Mouse (Mus musculus) kidney, embryonic 15.5 days (tissue): ENCODE measurements around the gene Gm10251. TPM values are rescaled to one million over a fixed set of nuclear protein-coding genes. Genes with fewer than 3 reads are reported as not detected.
A peak's percentile ranks its signal among the peaks of the same experiment; 100 is the strongest.
"Not testable (repeated sequence)": the region's sequence is repeated elsewhere in the genome, so short reads cannot be mapped to it uniquely, and the experiment has no call there.

Experiments used
- ATAC-seq: fragments of 200-750 bp; cut with Nextera tagmentation; replicated peaks from 2 replicates; pipeline ENCODE4 v1.8.0; 2017; ENCODE audit warnings: moderate TSS enrichment; ENCODE audit not compliant: low FRiP score
- H3K27ac ChIP-seq: fragments of 300-500 bp; sonication (generic); 2 replicates; pipeline ENCODE4 v1.5.1; 2015; ENCODE audit warnings: mild to moderate bottlenecking, inconsistent platforms
- H3K27me3 ChIP-seq: fragments of 300-500 bp; sonication (generic); 2 replicates; pipeline ENCODE4 v1.6.1; 2015; ENCODE audit warnings: inconsistent platforms
- H3K36me3 ChIP-seq: fragments of 300-500 bp; sonication (generic); 2 replicates; pipeline ENCODE4 v1.6.1; 2015; ENCODE audit warnings: inconsistent platforms
- H3K4me1 ChIP-seq: fragments of 300-500 bp; sonication (generic); 2 replicates; pipeline ENCODE4 v1.6.1; 2015; ENCODE audit warnings: inconsistent platforms
- H3K4me2 ChIP-seq: fragments of 300-500 bp; sonication (generic); 2 replicates; pipeline ENCODE4 v1.6.1; 2015; ENCODE audit warnings: moderate library complexity, mild to moderate bottlenecking, inconsistent platforms
- H3K4me3 ChIP-seq: fragments of 300-500 bp; sonication (generic); replicated peaks from 2 replicates; pipeline ENCODE4 v1.5.1; 2015; ENCODE audit warnings: mild to moderate bottlenecking, inconsistent platforms
- H3K9ac ChIP-seq: fragments of 300-500 bp; sonication (generic); 2 replicates; pipeline ENCODE4 v1.6.1; 2015; ENCODE audit warnings: mild to moderate bottlenecking, inconsistent platforms
- H3K9me3 ChIP-seq: fragments of 300-500 bp; sonication (generic); replicated peaks from 2 replicates; pipeline ENCODE4 v1.6.1; 2016; ENCODE audit warnings: inconsistent platforms
- WGBS: fragments of 180-500 bp; shearing (Covaris S2); methylation state at CpG from one replicate; pipeline ENCODE4 v1.1.7; 2015; ENCODE audit warnings: mixed read lengths; 5-methylcytosine and 5-hydroxymethylcytosine counted together
- polyA plus RNA-seq: library from polyadenylated mRNA; unstranded; fragments of >200 nt; fragmentation: Nextera tagmentation; extraction: Ambion mirVana; gene quantifications from 2 replicates; pipeline ENCODE4 v1.2.1, GENCODE M21; 2015

Gene Gm10251
- not detected in 2 replicates for polyA plus RNA-seq

DNA sequence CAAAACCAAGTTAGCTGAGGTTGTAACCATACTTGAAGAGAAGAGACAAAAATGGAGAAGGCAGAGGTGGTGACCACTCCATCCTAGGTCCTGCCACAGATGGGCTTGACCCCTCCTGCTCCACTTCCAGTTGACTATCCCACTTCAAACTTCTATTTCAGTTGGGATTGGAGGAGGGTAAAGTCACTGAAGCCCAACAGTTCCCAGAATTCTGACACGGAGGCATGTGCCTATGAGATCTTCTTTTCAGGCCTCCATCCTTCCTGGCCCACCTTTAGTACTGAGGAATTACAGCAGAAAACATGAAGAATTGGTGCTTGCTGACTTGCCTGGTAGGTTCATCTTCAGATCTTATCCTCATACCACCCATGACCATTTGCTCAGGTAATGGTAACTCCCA, at the start of gene Gm10251:
Gene Gm10251 (minus strand): TSS at position 101 of the 400 bp plus-strand sequence.
- H3K4me2 ChIP-seq, H3K9me3 ChIP-seq, H3K27me3 ChIP-seq, H3K27ac ChIP-seq, ATAC-seq, H3K9ac ChIP-seq, H3K4me1 ChIP-seq, H3K4me3 ChIP-seq, H3K36me3 ChIP-seq: not testable (repeated sequence)
- no CpG with 5 or more reads among the region's 1 CpGs for WGBS

DNA sequence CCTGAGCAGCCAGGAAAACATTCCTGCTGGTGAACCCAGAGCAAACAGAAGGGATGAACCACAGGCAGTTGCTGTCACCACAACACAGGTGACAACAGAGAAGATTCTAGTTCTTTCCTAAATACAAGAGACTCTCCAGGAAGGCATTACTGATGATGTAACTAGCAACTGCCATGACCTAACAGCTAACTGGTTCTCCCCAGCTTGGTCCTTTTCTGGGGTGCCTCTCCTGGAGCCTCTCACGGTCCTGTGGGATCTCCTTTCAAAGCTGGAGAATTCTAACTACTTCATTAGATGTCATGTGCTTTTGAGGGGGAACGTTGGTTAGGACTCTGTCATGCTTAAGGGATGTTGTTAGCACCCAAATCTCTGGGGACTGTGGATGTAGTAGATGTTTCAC, 36.2 kb upstream of the Gm10251 start, which contains the start of gene Gm8050:
Gene Gm8050 (minus strand): TSS at position 101 of the 400 bp plus-strand sequence.
- H3K4me3 ChIP-seq, H3K4me2 ChIP-seq, H3K27ac ChIP-seq, H3K9me3 ChIP-seq, H3K4me1 ChIP-seq, ATAC-seq, H3K27me3 ChIP-seq, H3K36me3 ChIP-seq, H3K9ac ChIP-seq: not testable (repeated sequence)
- 90% methylated on average over 1 of the region's 2 CpGs for whole genome bisulfite sequencing

GRCm38 (mm10) chr14:6622318-6622717, 61.7 kb downstream of the Gm10251 start, which contains the start of gene Gm3460:
Gene Gm3460, minus strand, starts transcription at chr14:6622418.
- H3K36me3 ChIP-seq, ATAC-seq, H3K9me3 ChIP-seq, H3K4me3 ChIP-seq, H3K27ac ChIP-seq, H3K27me3 ChIP-seq, H3K4me1 ChIP-seq, H3K9ac ChIP-seq, H3K4me2 ChIP-seq: not testable (repeated sequence)
- WGBS: 65% methylated on average over 1 of the region's 2 CpGs

DNA sequence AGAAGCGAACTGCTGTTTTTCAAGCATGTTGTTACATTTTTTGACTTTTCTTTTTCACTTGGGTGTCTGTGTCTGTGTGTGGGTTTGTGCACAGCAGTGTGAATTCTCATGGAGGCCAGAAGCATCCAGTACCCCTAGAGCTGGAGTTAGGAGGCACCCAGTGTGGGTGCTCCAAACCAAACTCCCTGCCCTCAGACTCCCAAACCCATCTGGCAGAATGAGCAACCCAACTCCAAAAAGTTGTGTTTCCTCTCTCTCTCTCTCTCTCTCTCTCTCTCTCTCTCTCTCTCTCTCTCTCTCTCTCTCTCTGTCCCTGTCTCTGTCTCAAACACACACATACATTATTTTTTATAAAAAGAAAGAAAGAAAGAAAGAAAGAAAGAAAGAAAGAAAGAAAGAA, 77.5 kb downstream of the Gm10251 start:
- ATAC-seq, H3K4me1 ChIP-seq, H3K27me3 ChIP-seq, H3K9ac ChIP-seq, H3K4me3 ChIP-seq, H3K36me3 ChIP-seq, H3K4me2 ChIP-seq, H3K9me3 ChIP-seq, H3K27ac ChIP-seq: not testable (repeated sequence)
- WGBS: no CpG with 5 or more reads among the region's 1 CpGs

DNA sequence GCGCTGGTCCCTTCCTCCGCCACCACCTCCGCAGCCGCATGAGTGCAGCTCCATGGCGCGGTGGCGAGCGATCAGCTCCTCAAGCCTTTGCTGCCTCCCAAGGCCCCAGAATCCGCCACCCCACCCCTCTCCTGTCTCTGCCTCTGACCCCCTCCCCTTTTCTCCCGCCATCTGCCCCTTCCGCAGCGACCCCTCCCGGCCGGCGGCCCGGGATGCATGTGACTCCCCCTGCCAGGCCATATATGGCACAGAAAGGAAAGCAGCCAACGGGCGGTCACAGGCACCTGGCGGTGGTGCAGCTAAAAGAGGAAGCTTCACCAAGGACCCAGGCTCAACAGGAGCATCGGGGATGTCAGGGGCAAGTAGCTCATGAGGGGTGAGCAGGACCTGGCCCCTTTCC, 79.0 kb downstream of the Gm10251 start:
- not testable (repeated sequence) for H3K4me1 ChIP-seq, ATAC-seq, H3K27ac ChIP-seq, H3K27me3 ChIP-seq, H3K36me3 ChIP-seq, H3K9me3 ChIP-seq
- peak overlapping the region; percentile 67 for H3K4me2 ChIP-seq
- H3K4me3 ChIP-seq: peak overlapping the region; percentile 40
- H3K9ac ChIP-seq: 0 out of 2 replicates have a peak overlapping the region, but pooled peaks have one; percentile 14
- 3% methylated on average over 13 of the region's 20 CpGs for WGBS

- Histone ChIP-seq H3K4me2 (peak overlapping the region; percentile 67), H3K4me3 (peak overlapping the region; percentile 40)
- not testable (repeated sequence) for H3K27me3 ChIP-seq, H3K36me3 ChIP-seq, H3K27ac ChIP-seq, H3K9me3 ChIP-seq, ATAC-seq, H3K4me1 ChIP-seq, H3K9ac ChIP-seq
- 9% methylated on average over 17 of the region's 20 CpGs for WGBS
Observed at GRCm38 (mm10) chr14:6604551-6604950, 79.4 kb downstream of the Gm10251 start.

- H3K36me3 ChIP-seq, ATAC-seq, H3K27ac ChIP-seq, H3K27me3 ChIP-seq, H3K4me3 ChIP-seq, H3K4me1 ChIP-seq, H3K9me3 ChIP-seq, H3K9ac ChIP-seq, H3K4me2 ChIP-seq: not testable (repeated sequence)
- 10% methylated on average over 1 of the region's 2 CpGs for WGBS
Observed at GRCm38 (mm10) chr14:6590513-6590912, 93.5 kb downstream of the Gm10251 start, which contains the start of gene Gm3629. Gene Gm3629, minus strand, starts transcription at chr14:6590613.

Other genes with a start within 250 kb of the Gm10251 start
- gene Gm3594, start 239.6 kb downstream of the Gm10251 start, polyA plus RNA-seq: not detected in 2 replicates
- gene Gm8356, start 146.9 kb downstream of the Gm10251 start, polyA plus RNA-seq: not detected in 2 replicates
- not detected in 2 replicates for gene Gm3629, start 93.6 kb downstream of the Gm10251 start, polyA plus RNA-seq
- not detected in 2 replicates for gene Gm3460, start 61.8 kb downstream of the Gm10251 start, polyA plus RNA-seq
- 0.13 TPM in 1 of 2 replicates, not detected in the other for gene Gm8050, start 36.1 kb upstream of the Gm10251 start, polyA plus RNA-seq
- gene Gm3636, start 58.2 kb upstream of the Gm10251 start, polyA plus RNA-seq: 2.9 and 3.2 TPM in 2 replicates
- not detected in 2 replicates for gene Gm8362, start 90.2 kb upstream of the Gm10251 start, polyA plus RNA-seq
- gene Gm3642, start 156.1 kb upstream of the Gm10251 start, polyA plus RNA-seq: not detected in 2 replicates
- gene Gm3667, start 205.8 kb upstream of the Gm10251 start, polyA plus RNA-seq: 0.36 and 0.37 TPM in 2 replicates